Mouse (Mus musculus) forebrain, embryonic 12.5 days (tissue): Measurements from ENCODE around the gene Nfkbiz. TPM values are rescaled to one million over a fixed set of nuclear protein-coding genes. Genes with fewer than 3 reads are reported as not detected.
"Not testable (repeated sequence)": the region's sequence is repeated elsewhere in the genome, so short reads cannot be mapped to it uniquely, and the experiment has no call there.

ENCODE experiments used
- ATAC-seq: fragments of 200-750 bp; cut with Nextera tagmentation; 2 replicates; pipeline ENCODE4 v1.8.0; 2017; ENCODE audit warnings: moderate TSS enrichment; ENCODE audit not compliant: low FRiP score
- H3K27ac ChIP-seq: fragments of 300-500 bp; sonication (generic); 2 replicates; pipeline ENCODE4 v1.5.1; 2016; ENCODE audit warnings: mild to moderate bottlenecking
- H3K27me3 ChIP-seq: fragments of 300-500 bp; sonication (generic); 2 replicates; pipeline ENCODE4 v1.6.1; 2016; ENCODE audit warnings: mild to moderate bottlenecking
- H3K36me3 ChIP-seq: fragments of 300-500 bp; sonication (generic); replicated peaks from 2 replicates; pipeline ENCODE4 v1.6.1; 2016; ENCODE audit warnings: mild to moderate bottlenecking
- H3K4me1 ChIP-seq: fragments of 300-500 bp; sonication (generic); 2 replicates; pipeline ENCODE4 v1.6.1; 2016
- H3K4me2 ChIP-seq: fragments of 300-500 bp; sonication (generic); 2 replicates; pipeline ENCODE4 v1.6.1; 2016; ENCODE audit warnings: mild to moderate bottlenecking, moderate library complexity
- H3K4me3 ChIP-seq: fragments of 300-500 bp; sonication (generic); replicated peaks from 2 replicates; pipeline ENCODE4 v1.5.1; 2016; ENCODE audit warnings: mild to moderate bottlenecking
- H3K9ac ChIP-seq: fragments of 300-500 bp; sonication (generic); 2 replicates; pipeline ENCODE4 v1.6.1; 2016; ENCODE audit warnings: mild to moderate bottlenecking
- H3K9me3 ChIP-seq: fragments of 300-500 bp; sonication (generic); 2 replicates; pipeline ENCODE4 v1.6.1; 2016
- WGBS: fragments of 180-500 bp; shearing (Covaris S2); methylation state at CpG from one replicate; pipeline ENCODE4 v1.1.7; 2016; 5-methylcytosine and 5-hydroxymethylcytosine counted together
- polyA plus RNA-seq: library from polyadenylated mRNA; unstranded; fragments of >200 nt; fragmentation: Nextera tagmentation; extraction: Ambion mirVana; gene quantifications from 2 replicates; pipeline ENCODE4 v1.2.1, GENCODE M21; 2016

The Nfkbiz gene
- polyA plus RNA-seq, result 1.5 and 1.8 TPM in 2 replicates

DNA sequence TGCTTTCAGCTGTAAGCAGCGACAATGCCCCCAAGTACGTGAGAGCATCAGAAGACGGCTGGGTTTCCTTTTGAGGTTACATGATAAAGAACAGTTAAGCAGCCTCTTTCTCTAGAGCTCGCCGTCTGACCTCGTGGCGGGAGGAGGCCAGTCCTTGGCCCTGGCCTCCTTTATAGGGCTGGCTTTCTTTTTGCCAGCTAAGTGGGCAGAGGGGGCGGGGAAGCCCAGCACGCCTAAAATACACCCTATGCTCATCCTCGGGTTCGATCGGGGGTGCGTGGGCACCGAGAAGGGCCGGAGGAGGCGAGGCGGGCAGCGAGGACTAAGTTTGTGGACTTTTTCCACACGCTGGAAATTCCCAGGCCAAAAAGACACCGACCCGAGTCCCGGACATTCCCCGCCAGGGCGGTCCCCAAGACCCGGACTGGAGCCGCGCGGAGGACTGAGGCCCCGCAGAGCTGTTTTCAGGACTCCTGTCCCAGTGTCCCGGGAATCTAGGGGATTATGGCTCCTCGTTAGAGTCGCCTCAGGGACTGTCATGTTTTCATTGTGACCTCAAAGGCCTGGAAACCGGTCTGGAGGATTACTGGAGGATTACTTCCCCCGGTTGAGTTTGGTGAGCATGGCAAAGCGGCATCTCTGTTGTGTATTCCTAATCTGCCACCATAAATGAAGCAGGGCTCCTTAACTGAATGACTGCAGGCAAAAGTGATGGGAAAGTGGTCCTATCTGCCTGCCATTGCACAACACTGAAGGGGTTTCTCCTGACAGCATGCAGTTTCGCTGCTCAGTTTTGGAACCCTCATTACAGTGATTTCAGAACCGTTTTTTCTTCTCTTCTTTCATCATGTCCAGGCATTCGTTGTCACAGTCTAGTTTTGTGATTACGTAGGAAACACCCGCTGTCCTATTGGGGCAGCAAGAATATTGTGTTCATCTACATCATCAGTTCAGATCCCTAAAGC is at the start of gene Nfkbiz:
Gene Nfkbiz (minus strand): TSS at position 390 of the 965 bp plus-strand sequence.
- H3K4me1 ChIP-seq, result peaks cover 10% of the 10 kb centered on the region; the same call in 1 of the 2 replicates
- peak within 1 kb of the TSS; percentile 71 for H3K9ac ChIP-seq
- peak within 1 kb of the TSS; percentile 57 for H3K4me3 ChIP-seq
- H3K27me3 ChIP-seq, result no peaks in the 10 kb centered on the region
- H3K27ac ChIP-seq, result peak within 1 kb of the TSS; percentile 65
- no peaks in the 10 kb centered on the region for H3K9me3 ChIP-seq
- peak within 1 kb of the TSS; percentile 70 for H3K4me2 ChIP-seq
- peaks cover 2% of the 10 kb centered on the region for H3K36me3 ChIP-seq
- ATAC-seq, result peak; percentile 93
- under 1% methylated on average over 40 of the region's 40 CpGs for WGBS

DNA sequence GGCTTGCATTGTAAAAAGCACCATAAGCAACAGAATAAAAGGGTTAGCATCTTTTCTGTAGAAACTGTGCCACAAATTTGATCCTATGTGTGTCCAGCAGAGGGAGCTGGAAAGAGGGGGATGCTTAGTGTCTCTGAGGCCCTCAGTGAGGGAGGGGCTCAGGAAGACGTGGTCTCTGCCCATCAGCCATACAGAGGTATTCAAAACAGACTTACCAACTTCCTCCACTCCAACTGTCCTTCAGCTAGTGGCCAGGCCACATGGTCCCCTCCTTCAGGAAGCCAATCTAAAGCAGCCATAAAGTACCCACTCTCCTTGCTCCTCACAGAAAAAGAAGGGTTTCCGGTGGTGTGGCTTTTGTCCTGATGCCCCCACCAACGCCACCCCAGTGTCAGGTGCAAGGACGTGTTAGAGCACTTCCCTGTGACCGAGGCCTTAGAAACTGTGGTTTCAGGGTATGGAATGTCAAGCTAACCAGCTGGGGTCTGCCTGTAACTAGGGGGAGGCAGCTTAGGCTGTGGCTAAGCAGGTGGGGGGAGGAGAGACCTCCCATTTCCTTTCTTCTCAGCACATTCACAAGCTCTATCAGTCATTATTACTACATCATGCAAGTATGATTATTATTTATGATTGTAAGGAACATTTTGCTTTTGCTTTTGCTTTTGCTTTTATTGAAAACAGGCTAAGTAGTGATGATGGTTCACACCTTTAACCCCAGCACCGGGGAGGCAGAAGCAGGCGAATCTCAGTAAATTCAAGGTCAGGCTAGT is 49.3 kb upstream of the Nfkbiz start:
- Histone ChIP-seq H3K36me3 (peaks cover 24% of the 10 kb centered on the region; the same call in 1 of the 2 replicates), H3K27ac (no peak overlapping the region), H3K9ac (no peak overlapping the region), H3K27me3 (no peaks in the 10 kb centered on the region), H3K4me2 (no peak overlapping the region), H3K9me3 (no peaks in the 10 kb centered on the region), H3K4me1 (no peaks in the 10 kb centered on the region), H3K4me3 (no peak overlapping the region)
- WGBS, result 65% methylated on average over 7 of the region's 7 CpGs
- 0 out of 2 replicates have a peak, but pooled peaks have one; percentile 44 for ATAC-seq

DNA sequence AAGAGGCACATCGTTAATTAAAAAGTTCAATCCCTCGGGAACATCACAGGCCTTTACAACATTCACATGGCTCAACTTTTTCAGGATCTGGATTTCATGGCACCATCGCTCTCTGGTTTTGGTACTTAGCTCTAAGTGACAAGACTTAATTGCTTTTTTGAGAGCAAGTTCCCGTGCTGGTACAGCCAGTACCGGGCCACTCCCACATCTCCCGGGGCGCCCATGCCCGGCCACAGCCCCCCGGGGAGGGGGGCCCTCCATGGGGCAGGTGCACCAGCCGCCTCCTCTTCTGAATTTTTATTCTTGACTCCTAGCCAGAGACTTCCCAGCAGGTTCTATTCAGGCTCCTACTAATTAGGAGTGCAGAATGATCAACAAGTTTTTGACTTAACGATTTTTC is 45.5 kb upstream of the Nfkbiz start:
- WGBS, result 73% methylated on average over 11 of the region's 11 CpGs
- Histone ChIP-seq H3K4me2 (no peak overlapping the region), H3K27me3 (no peaks in the 10 kb centered on the region), H3K27ac (no peak overlapping the region), H3K9me3 (no peaks in the 10 kb centered on the region), H3K4me3 (no peak overlapping the region), H3K4me1 (no peaks in the 10 kb centered on the region), H3K9ac (no peak overlapping the region), H3K36me3 (peaks cover 15% of the 10 kb centered on the region; the same call in 1 of the 2 replicates)
- ATAC-seq, result no peak

DNA sequence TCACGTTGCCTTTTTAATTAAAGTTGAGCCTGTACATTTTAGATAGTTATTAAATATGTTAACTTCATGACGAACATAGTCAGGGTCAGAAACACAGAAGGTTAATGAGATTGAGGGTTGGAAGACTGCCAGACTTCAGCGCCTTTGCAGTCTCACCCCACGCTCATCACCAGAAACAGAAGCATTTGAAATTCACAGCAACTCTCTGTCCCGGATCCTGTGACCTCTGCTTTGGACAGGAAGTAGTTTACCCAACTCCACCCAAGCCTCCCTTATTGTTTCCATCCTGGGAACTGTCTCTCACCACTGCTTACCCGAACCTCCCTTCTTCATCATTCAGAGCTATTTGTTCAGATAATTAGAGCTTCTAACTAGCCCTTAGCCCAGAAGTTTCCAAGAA is 37.3 kb upstream of the Nfkbiz start:
- no peak overlapping the region for H3K4me2 ChIP-seq
- H3K9me3 ChIP-seq, result no peaks in the 10 kb centered on the region
- no peak overlapping the region for H3K27ac ChIP-seq
- no peak overlapping the region for H3K9ac ChIP-seq
- ATAC-seq, result no peak
- H3K4me1 ChIP-seq, result no peaks in the 10 kb centered on the region
- 0 out of 2 replicates have a peak, but pooled peaks cover 3% of the 10 kb centered on the region for H3K36me3 ChIP-seq
- H3K27me3 ChIP-seq, result no peaks in the 10 kb centered on the region
- H3K4me3 ChIP-seq, result no peak overlapping the region
- 80% methylated on average over 6 of the region's 6 CpGs for WGBS

DNA sequence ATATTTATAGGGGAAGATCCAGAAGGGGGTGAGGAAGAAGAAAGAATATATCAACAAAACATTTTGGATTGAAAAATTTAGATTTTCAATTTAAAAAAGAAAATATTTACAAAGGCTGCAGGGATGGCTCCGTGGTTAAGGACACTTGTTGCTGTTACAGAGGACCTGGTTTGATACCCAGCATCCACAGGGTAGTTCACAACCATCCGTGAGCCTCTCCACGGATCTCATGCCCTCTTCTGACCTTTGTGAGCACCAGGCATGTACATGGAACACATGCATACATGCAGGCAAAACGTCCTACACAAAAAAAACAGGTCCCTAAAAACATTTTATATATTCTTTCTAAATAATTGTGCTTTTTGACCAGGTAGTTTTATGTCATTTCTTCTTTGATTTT is 25.1 kb upstream of the Nfkbiz start:
- Histone ChIP-seq H3K4me1 (no peaks in the 10 kb centered on the region), H3K27me3 (no peaks in the 10 kb centered on the region), H3K4me3 (no peak overlapping the region), H3K36me3 (peaks cover 9% of the 10 kb centered on the region; the same call in 1 of the 2 replicates), H3K9me3 (no peaks in the 10 kb centered on the region), H3K9ac (no peak overlapping the region), H3K27ac (no peak overlapping the region), H3K4me2 (no peak overlapping the region)
- no peak for ATAC-seq
- 68% methylated on average over 4 of the region's 4 CpGs for WGBS

DNA sequence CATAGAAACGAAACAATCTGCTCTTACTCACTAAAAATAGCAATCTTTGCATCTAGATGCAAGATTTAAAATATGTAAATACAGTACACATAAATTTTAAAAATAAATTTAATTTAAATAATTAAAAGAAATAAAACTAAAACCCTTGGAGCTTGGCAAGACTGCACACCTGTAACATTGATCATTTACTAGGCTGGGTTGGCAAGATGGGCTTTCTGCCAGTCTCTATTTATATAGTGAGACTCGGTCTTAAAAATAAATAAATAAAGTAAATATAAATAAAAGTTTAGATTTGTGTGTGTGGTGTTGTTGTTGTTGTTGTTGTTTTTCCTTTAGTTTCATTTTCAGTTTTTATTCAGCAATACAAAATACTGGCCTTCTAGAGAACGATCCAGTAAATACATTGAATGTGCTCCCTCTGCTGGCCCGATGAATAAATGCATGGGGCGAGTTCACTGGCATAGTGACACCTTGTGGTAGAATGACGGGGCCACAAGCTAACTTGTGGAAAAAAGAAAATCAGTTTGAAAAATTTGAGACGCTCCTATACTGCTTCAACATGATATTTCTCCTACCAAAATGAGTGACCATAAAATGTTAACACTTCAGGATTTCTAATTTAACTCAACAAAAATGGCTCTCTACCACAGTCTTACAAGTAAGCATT is 24.6 kb upstream of the Nfkbiz start:
- ATAC-seq, result peak; percentile 61; the same call in 1 of the 2 replicates
- Histone ChIP-seq H3K27me3 (no peaks in the 10 kb centered on the region), H3K4me2 (no peak overlapping the region), H3K9ac (no peak overlapping the region), H3K27ac (no peak overlapping the region), H3K4me1 (no peaks in the 10 kb centered on the region), H3K4me3 (no peak overlapping the region), H3K9me3 (no peaks in the 10 kb centered on the region), H3K36me3 (peaks cover 9% of the 10 kb centered on the region; the same call in 1 of the 2 replicates)
- 27% methylated on average over 7 of the region's 7 CpGs for WGBS

DNA sequence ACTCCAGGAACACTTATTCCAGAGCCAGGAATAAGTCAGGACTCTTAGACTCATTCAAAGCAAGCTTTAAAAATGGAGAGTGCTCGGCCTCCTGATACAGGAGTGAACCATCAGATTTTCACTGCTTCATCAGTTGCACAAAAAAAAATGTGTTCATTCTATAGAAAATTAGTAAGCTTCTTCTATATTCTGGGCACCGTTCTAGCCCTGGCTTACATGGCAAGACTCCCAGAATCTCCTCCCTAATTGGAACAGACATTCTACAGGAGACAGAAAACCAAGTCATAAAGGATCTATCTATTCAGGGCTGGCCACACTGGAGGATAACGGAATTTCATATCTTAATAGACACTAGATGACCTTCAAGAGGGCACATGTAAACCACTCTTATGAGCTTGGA is 22.4 kb upstream of the Nfkbiz start:
- no peaks in the 10 kb centered on the region for H3K27me3 ChIP-seq
- H3K4me1 ChIP-seq, result no peaks in the 10 kb centered on the region

DNA sequence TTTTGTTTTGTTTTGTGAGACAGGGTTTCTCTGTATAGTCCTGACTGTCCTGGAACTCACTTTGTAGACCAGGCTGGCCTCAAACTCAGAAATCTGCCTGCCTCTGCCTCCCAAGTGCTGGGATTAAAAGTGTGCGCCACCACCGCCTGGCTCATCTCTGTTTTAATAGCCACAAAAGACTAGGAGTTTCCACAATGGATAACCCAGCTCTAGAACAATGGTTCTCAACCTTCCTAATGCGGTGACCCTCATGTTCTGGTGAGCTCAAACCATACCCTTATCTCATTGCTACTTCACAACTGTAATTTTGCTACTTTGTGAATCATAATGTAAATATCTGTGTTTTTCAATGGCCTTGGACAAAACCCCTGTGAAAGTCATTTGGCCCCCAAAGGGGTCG is 20.7 kb upstream of the Nfkbiz start:
- 93% methylated on average over 4 of the region's 4 CpGs for WGBS
- H3K9ac ChIP-seq, H3K36me3 ChIP-seq, ATAC-seq, H3K9me3 ChIP-seq, H3K4me1 ChIP-seq, H3K27me3 ChIP-seq, H3K27ac ChIP-seq, H3K4me3 ChIP-seq, H3K4me2 ChIP-seq: not testable (repeated sequence)

More for the DNA sequence above, 22.4 kb upstream of the Nfkbiz start:
- Histone ChIP-seq H3K4me2 (no peak overlapping the region), H3K27ac (no peak overlapping the region), H3K9me3 (no peaks in the 10 kb centered on the region), H3K4me3 (no peak overlapping the region), H3K9ac (no peak overlapping the region), H3K36me3 (peaks cover 7% of the 10 kb centered on the region; the same call in 1 of the 2 replicates)
- WGBS, result 83% methylated on average over 3 of the region's 3 CpGs
- ATAC-seq, result no peak

DNA sequence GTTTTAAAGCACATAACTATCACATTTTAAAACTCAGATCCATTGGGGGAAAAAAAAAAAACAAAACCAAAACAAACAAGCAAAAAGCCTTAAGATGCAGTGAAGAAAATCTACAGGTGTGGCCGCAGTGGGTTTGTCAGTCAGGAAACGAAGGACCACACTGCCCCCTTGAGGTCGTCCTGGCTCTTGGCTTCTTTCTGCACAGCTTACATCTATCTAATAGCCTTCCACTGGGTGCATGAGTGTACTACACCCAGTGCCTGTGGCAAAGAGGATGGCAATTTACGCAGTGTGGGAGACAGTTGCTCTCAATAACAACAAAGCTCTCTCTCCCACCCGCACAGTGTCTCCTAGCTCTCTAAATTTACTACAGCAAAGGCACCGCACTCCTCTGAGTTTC is 19.8 kb upstream of the Nfkbiz start:
- H3K9ac ChIP-seq, result no peak overlapping the region
- 68% methylated on average over 6 of the region's 6 CpGs for WGBS
- H3K9me3 ChIP-seq, result no peaks in the 10 kb centered on the region
- no peaks in the 10 kb centered on the region for H3K4me1 ChIP-seq
- H3K27me3 ChIP-seq, result no peaks in the 10 kb centered on the region
- H3K4me3 ChIP-seq, result no peak overlapping the region
- ATAC-seq, result no peak
- H3K4me2 ChIP-seq, result no peak overlapping the region
- no peaks in the 10 kb centered on the region for H3K36me3 ChIP-seq
- H3K27ac ChIP-seq, result no peak overlapping the region

DNA sequence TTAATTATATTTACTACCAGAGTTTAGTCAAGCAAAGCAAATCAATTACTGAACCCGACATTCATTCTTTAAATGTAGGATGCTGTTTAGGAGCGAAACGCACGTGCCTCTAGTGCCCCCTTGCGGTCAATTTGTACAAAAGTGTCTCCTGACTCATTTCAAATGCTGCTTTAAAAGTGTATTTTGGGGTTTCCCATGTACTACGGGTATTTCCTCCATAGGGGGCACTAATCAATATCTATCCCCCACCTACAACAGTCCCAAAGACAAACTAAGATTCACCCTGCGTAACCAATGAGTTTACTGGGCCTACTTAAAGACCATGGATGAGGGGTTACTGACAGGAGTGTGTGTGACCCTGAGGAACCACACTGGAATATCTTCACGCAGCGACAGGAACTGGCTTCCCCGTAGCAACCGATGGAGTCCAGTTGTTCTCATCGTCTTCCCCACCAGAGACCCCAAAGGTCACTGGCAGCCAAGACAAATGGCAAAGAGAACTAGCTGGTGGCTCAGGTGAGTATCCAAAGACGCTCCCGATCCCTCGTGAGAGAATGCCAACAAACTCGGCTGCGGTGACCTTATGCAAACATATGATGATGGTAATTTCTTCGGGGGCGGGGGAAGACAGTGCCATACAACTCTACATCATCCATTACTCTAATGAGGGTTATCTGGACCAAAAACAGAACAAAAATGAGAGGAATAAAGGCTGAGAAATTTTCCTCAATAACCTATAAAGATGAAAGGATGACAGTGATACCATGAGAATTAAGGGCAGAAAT is 14.4 kb upstream of the Nfkbiz start:
- no peaks in the 10 kb centered on the region for H3K27me3 ChIP-seq
- H3K9ac ChIP-seq, result no peak overlapping the region
- peak; percentile 83 for ATAC-seq
- H3K4me3 ChIP-seq, result no peak overlapping the region
- no peak overlapping the region for H3K4me2 ChIP-seq
- H3K9me3 ChIP-seq, result no peaks in the 10 kb centered on the region
- H3K4me1 ChIP-seq, result no peaks in the 10 kb centered on the region
- no peak overlapping the region for H3K27ac ChIP-seq
- H3K36me3 ChIP-seq, result no peaks in the 10 kb centered on the region
- 61% methylated on average over 19 of the region's 19 CpGs for whole genome bisulfite sequencing

DNA sequence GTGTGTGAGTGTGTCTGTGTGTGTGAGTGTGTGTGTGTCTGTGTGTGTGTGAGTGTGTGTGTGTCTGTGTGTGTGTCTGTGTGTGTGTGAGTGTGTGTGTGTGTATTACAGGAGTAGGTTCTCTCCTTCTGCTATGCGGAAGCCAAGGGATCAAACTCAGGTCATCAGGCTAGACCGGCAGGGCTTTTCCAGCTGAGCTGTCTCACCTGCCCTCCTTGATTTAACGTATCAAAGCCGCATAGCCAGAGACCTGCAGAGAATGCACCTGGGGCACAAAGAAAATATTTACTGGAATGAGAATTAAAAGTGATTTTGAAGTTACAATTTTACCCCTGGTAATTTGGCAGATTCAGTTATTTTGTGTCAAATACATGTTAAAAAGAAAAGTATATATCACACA is 13.8 kb upstream of the Nfkbiz start:
- no peaks in the 10 kb centered on the region for H3K9me3 ChIP-seq
- ATAC-seq, result peak; percentile 58; the same call in 1 of the 2 replicates
- H3K4me1 ChIP-seq, result no peaks in the 10 kb centered on the region
- H3K9ac ChIP-seq, result no peak overlapping the region
- H3K4me2 ChIP-seq, result no peak overlapping the region
- 59% methylated on average over 4 of the region's 4 CpGs for WGBS
- H3K27me3 ChIP-seq, result no peaks in the 10 kb centered on the region
- no peak overlapping the region for H3K4me3 ChIP-seq
- H3K36me3 ChIP-seq, result no peaks in the 10 kb centered on the region
- H3K27ac ChIP-seq, result no peak overlapping the region
